Mouse (Mus musculus) gastrocnemius, adult 2 months (tissue): ENCODE data around the gene Traf1. TPM values are rescaled to one million over a fixed set of nuclear protein-coding genes. Genes with fewer than 3 reads are reported as not detected.

ENCODE experiments used
- DNase-seq: peaks from one replicate; pipeline ENCODE4 v3.0.0; 2022
- H3K27ac ChIP-seq: fragments of 200-600 bp; 2 replicates; pipeline ENCODE4 v1.8.1; 2022; ENCODE audit warnings: mild to moderate bottlenecking
- H3K4me3 ChIP-seq: fragments of 200-600 bp; 2 replicates; pipeline ENCODE4 v1.8.1; 2022; ENCODE audit warnings: mild to moderate bottlenecking, moderate library complexity
- CTCF ChIP-seq: fragments of 200-600 bp; IDR thresholded peaks from 2 replicates; pipeline ENCODE4 v1.8.1; 2022; ENCODE audit warnings: antibody characterized with exemption, mild to moderate bottlenecking, moderate library complexity
- intact Hi-C: fragments of 180-260 bp; cut with DNase I; formaldehyde crosslinking; loops from one replicate; pipeline ENCODE4 v1.15.1; 2025
- total RNA-seq, 2 experiments: library from RNA; stranded (reverse); gene quantifications; 2 replicates each; pipeline ENCODE4 v1.2.3; 2021

Gene Traf1
- total RNA-seq, 2 experiments from 2014 or later, result 0.46 to 1.2 TPM

GRCm38 (mm10) chr2:34979459-34980011, 18.0 kb upstream of the Traf1 start:
- no peak for TF ChIP-seq CTCF
- intact Hi-C loops, result no loop called here
- DNase-seq, result no peak
- H3K27ac ChIP-seq, result no peak overlapping the region
- no peak overlapping the region for H3K4me3 ChIP-seq

GRCm38 (mm10) chr2:34978226-34978625, 16.7 kb upstream of the Traf1 start:
- intact Hi-C loops, result no loop called here

GRCm38 (mm10) chr2:34976945-34977658, 15.5 kb upstream of the Traf1 start:
- Histone ChIP-seq H3K27ac (no peak overlapping the region), H3K4me3 (no peak overlapping the region)
- intact Hi-C loops, result no loop called here
- TF ChIP-seq CTCF, result no peak
- DNase-seq, result no peak

More at GRCm38 (mm10) chr2:34978226-34978625, 16.7 kb upstream of the Traf1 start:
- Histone ChIP-seq H3K27ac (no peak overlapping the region), H3K4me3 (no peak overlapping the region)
- TF ChIP-seq CTCF, result no peak
- no peak for DNase-seq

GRCm38 (mm10) chr2:34976447-34976846, 14.9 kb upstream of the Traf1 start:
- TF ChIP-seq CTCF, result no peak
- intact Hi-C loops, result no loop called here
- Histone ChIP-seq H3K27ac (no peak overlapping the region), H3K4me3 (no peak overlapping the region)
- no peak for DNase-seq

- Histone ChIP-seq H3K4me3 (no peak overlapping the region), H3K27ac (no peak overlapping the region)
- intact Hi-C loops, result loop anchor here (5.0 kb wide), 1 partner anchor 71 kb away; no protein-coding TSS in a partner anchor
- no peak for TF ChIP-seq CTCF
- DNase-seq, result no peak
Measured at GRCm38 (mm10) chr2:34973087-34973486, 11.5 kb upstream of the Traf1 start.

- no peak overlapping the region for H3K4me3 ChIP-seq
- DNase-seq, result no peak
- intact Hi-C loops, result loop anchor here (2.0 to 5.0 kb wide), 2 partner anchors 69 to 100 kb away; no protein-coding TSS in a partner anchor
- no peak overlapping the region for H3K27ac ChIP-seq
- no peak for TF ChIP-seq CTCF
Measured at GRCm38 (mm10) chr2:34971080-34971888, 9.7 kb upstream of the Traf1 start.

GRCm38 (mm10) chr2:34970092-34970750, 8.6 kb upstream of the Traf1 start:
- DNase-seq, result peak; percentile 86
- peak; percentile 83 for TF ChIP-seq CTCF
- Histone ChIP-seq H3K4me3 (peak overlapping the region; percentile 64), H3K27ac (peak overlapping the region; percentile 55)
- intact Hi-C loops, result loop anchor here (2.0 to 5.0 kb wide), 2 partner anchors 68 to 99 kb away; no protein-coding TSS in a partner anchor

GRCm38 (mm10) chr2:34969166-34969565, 7.6 kb upstream of the Traf1 start:
- Histone ChIP-seq H3K27ac (no peak overlapping the region), H3K4me3 (no peak overlapping the region)
- TF ChIP-seq CTCF, result no peak
- peak; percentile 39 for DNase-seq
- intact Hi-C loops, result no loop called here

- no peak for DNase-seq
- intact Hi-C loops, result no loop called here
- TF ChIP-seq CTCF, result no peak
- Histone ChIP-seq H3K27ac (no peak overlapping the region), H3K4me3 (no peak overlapping the region)
Measured at GRCm38 (mm10) chr2:34966243-34966934, 4.8 kb upstream of the Traf1 start.

GRCm38 (mm10) chr2:34965806-34966205, 4.2 kb upstream of the Traf1 start:
- intact Hi-C loops, result no loop called here
- Histone ChIP-seq H3K4me3 (no peak overlapping the region), H3K27ac (no peak overlapping the region)
- DNase-seq, result no peak
- no peak for TF ChIP-seq CTCF

GRCm38 (mm10) chr2:34965293-34965692, 3.7 kb upstream of the Traf1 start:
- intact Hi-C loops, result no loop called here
- DNase-seq, result peak; percentile 42
- H3K27ac ChIP-seq, result no peak overlapping the region
- no peak for TF ChIP-seq CTCF
- no peak overlapping the region for H3K4me3 ChIP-seq

GRCm38 (mm10) chr2:34964651-34965050, 3.1 kb upstream of the Traf1 start:
- intact Hi-C loops, result no loop called here
- TF ChIP-seq CTCF, result no peak
- H3K4me3 ChIP-seq, result no peak overlapping the region
- no peak for DNase-seq
- H3K27ac ChIP-seq, result no peak overlapping the region
